Mouse (Mus musculus): Measurements from ENCODE around the gene Gdap2. TPM values are rescaled to one million over a fixed set of nuclear protein-coding genes. Genes with fewer than 3 reads are reported as not detected.

The Gdap2 gene
- 19.2 and 21.4 TPM in 2 replicates for polyA plus RNA-seq (2015; fragmentation: Nextera tagmentation; extraction: Ambion mirVana)

GRCm38 (mm10) chr3:100162315-100163105, at the start of gene Gdap2, which contains the start of gene Wdr3:
Gene Gdap2, plus strand, starts transcription at chr3:100162381.
Gene Wdr3, minus strand, starts transcription at chr3:100162407.

Other genes with a start within 250 kb of the Gdap2 start
- gene Wdr3, start within 50 bp of the Gdap2 start, polyA plus RNA-seq (2015; fragmentation: Nextera tagmentation; extraction: Ambion mirVana) = 14.9 and 22.3 TPM in 2 replicates